Mouse (Mus musculus): ENCODE measurements around the gene Ube2t. TPM values are rescaled to one million over a fixed set of nuclear protein-coding genes. Genes with fewer than 3 reads are reported as not detected.

Ube2t gene
- total and polyA plus RNA-seq, 3 experiments, result 12.1 to 72.6 (median 60.7) TPM

GRCm38 (mm10) chr1:134955637-134956176 lies 6.7 kb upstream of the Ube2t start, which contains the start of gene Ppp1r12b:
Ppp1r12b (minus strand) TSS chr1:134955942.
- no peaks in the 10 kb centered on the region for H3K9me3 ChIP-seq (replicated peaks)
- H3K27me3 ChIP-seq (ENCODE audit: insufficient read depth, low read length), result no peaks in the 10 kb centered on the region
- TF ChIP-seq GATA2 (IDR thresholded peaks at IDR 0.05; ENCODE audit: borderline replicate concordance, low read depth, low read length) (no peak), GATA1 (IDR thresholded peaks at IDR 0.05; ENCODE audit: borderline replicate concordance, low read length) (no peak), CTCF (IDR thresholded peaks at IDR 0.05; ENCODE audit: low read depth, low read length) (no peak), TAL1 (conservative IDR thresholded peaks at IDR 0.05; ENCODE audit: low read depth, low read length) (no peak), POLR2AphosphoS5 (IDR thresholded peaks at IDR 0.05; ENCODE audit: insufficient replicate concordance, low read depth, low read length) (no peak)
- ATAC-seq (ENCODE audit: extremely low read depth, insufficient number of reproducible peaks, low FRiP score, poor library complexity, severe bottlenecking), result peak; percentile 99
- DNase-seq (ENCODE audit: low spot score), result peak; percentile 93
- peak within 1 kb of the TSS; percentile 80 for H3K4me3 ChIP-seq (ENCODE audit: low read depth, low read length)
- peaks cover 32% of the 10 kb centered on the region for H3K4me1 ChIP-seq (ENCODE audit: insufficient read depth, low read depth, low read length)
- H3K36me3 ChIP-seq (replicated peaks), result peaks cover 21% of the 10 kb centered on the region

DNA sequence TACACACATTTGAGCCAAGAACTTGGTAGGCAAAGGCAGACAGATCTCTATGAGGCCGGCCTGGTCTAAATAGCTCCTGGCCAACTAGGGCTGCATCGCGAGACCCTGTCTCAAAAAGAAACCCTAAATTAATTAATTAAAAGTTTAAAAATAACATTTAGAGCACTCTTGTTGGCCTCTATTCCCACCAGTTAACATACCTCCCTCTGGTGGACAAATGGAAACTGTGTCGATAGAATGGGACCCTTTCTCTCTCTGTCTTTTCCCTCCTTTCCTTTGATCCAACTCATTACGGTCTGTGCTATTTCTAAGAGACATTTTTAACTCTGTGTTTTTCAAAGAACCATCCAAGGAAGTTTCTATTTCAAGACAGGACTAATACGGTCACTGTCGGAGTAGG lies 1.7 kb upstream of the Ube2t start:
- Histone ChIP-seq H3K9me3 (replicated peaks) (no peaks in the 10 kb centered on the region), H3K36me3 (replicated peaks) (peaks cover 14% of the 10 kb centered on the region), H3K4me3 (ENCODE audit: low read depth, low read length) (no peak overlapping the region), H3K27me3 (ENCODE audit: insufficient read depth, low read length) (no peaks in the 10 kb centered on the region), H3K4me1 (ENCODE audit: insufficient read depth, low read depth, low read length) (peaks cover 40% of the 10 kb centered on the region)
- ATAC-seq (ENCODE audit: extremely low read depth, insufficient number of reproducible peaks, low FRiP score, poor library complexity, severe bottlenecking) (no peak), DNase-seq (ENCODE audit: low spot score) (peak; percentile 27)
- TF ChIP-seq TAL1 (conservative IDR thresholded peaks at IDR 0.05; ENCODE audit: low read depth, low read length) (no peak), CTCF (IDR thresholded peaks at IDR 0.05; ENCODE audit: low read depth, low read length) (0 out of 2 replicates have a peak, but pooled peaks have one; percentile 20)

DNA sequence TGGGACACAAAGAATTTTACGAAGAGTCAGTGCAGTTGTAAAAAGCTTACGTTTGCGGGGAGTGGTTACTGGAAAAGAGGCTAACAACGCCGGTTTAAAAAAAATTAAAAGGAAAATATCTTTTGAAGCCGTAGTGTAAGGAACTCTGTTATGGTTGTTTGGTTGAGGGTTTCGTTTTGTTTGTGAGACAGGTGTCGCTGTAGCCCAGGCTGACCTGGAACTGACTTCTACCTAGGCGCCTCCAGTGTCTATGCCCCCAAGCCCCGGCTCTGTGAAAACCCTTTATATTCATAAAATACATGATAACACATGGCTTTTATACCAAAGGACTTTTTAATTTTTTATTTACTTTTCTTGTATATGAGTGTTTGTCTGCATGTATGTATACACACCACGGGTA lies 456 bp downstream of the Ube2t start:
- H3K9me3 ChIP-seq (replicated peaks), result no peaks in the 10 kb centered on the region
- peaks cover 40% of the 10 kb centered on the region for H3K4me1 ChIP-seq (ENCODE audit: insufficient read depth, low read depth, low read length)
- no peak for TF ChIP-seq POLR2AphosphoS5 (IDR thresholded peaks at IDR 0.05; ENCODE audit: insufficient replicate concordance, low read depth, low read length)
- TF ChIP-seq TAL1 (conservative IDR thresholded peaks at IDR 0.05; ENCODE audit: low read depth, low read length), result no peak
- TF ChIP-seq GATA2 (IDR thresholded peaks at IDR 0.05; ENCODE audit: borderline replicate concordance, low read depth, low read length), result no peak
- TF ChIP-seq CTCF (IDR thresholded peaks at IDR 0.05; ENCODE audit: low read depth, low read length), result no peak
- TF ChIP-seq GATA1 (IDR thresholded peaks at IDR 0.05; ENCODE audit: borderline replicate concordance, low read length), result no peak
- H3K36me3 ChIP-seq (replicated peaks), result peaks cover 34% of the 10 kb centered on the region
- DNase-seq (ENCODE audit: low spot score) (peak; percentile 25), ATAC-seq (ENCODE audit: extremely low read depth, insufficient number of reproducible peaks, low FRiP score, poor library complexity, severe bottlenecking) (no peak)
- H3K4me3 ChIP-seq (ENCODE audit: low read depth, low read length), result peak overlapping the region; percentile 79
- H3K27me3 ChIP-seq (ENCODE audit: insufficient read depth, low read length), result no peaks in the 10 kb centered on the region

- Histone ChIP-seq H3K27me3 (ENCODE audit: insufficient read depth, low read length) (no peaks in the 10 kb centered on the region), H3K4me3 (ENCODE audit: low read depth, low read length) (no peak overlapping the region), H3K9me3 (replicated peaks) (no peaks in the 10 kb centered on the region), H3K36me3 (replicated peaks) (peaks cover 50% of the 10 kb centered on the region), H3K4me1 (ENCODE audit: insufficient read depth, low read depth, low read length) (peaks cover 48% of the 10 kb centered on the region)
- ATAC-seq (ENCODE audit: extremely low read depth, insufficient number of reproducible peaks, low FRiP score, poor library complexity, severe bottlenecking) (no peak), DNase-seq (ENCODE audit: low spot score) (no peak)
- TF ChIP-seq CTCF (IDR thresholded peaks at IDR 0.05; ENCODE audit: low read depth, low read length) (no peak), TAL1 (conservative IDR thresholded peaks at IDR 0.05; ENCODE audit: low read depth, low read length) (no peak), GATA2 (IDR thresholded peaks at IDR 0.05; ENCODE audit: borderline replicate concordance, low read depth, low read length) (no peak), POLR2AphosphoS5 (IDR thresholded peaks at IDR 0.05; ENCODE audit: insufficient replicate concordance, low read depth, low read length) (no peak), GATA1 (IDR thresholded peaks at IDR 0.05; ENCODE audit: borderline replicate concordance, low read length) (no peak)
Measured at GRCm38 (mm10) chr1:134965430-134965829, 3.1 kb downstream of the Ube2t start.

- Histone ChIP-seq H3K9me3 (replicated peaks) (no peaks in the 10 kb centered on the region), H3K4me1 (ENCODE audit: insufficient read depth, low read depth, low read length) (peaks cover 10% of the 10 kb centered on the region; the same call in 1 of the 2 replicates), H3K4me3 (ENCODE audit: low read depth, low read length) (no peak overlapping the region), H3K27me3 (ENCODE audit: insufficient read depth, low read length) (no peaks in the 10 kb centered on the region), H3K36me3 (replicated peaks) (peaks cover 74% of the 10 kb centered on the region)
- no peak for DNase-seq (ENCODE audit: low spot score)
- TF ChIP-seq CTCF (IDR thresholded peaks at IDR 0.05; ENCODE audit: low read depth, low read length) (no peak), TAL1 (conservative IDR thresholded peaks at IDR 0.05; ENCODE audit: low read depth, low read length) (no peak), GATA2 (IDR thresholded peaks at IDR 0.05; ENCODE audit: borderline replicate concordance, low read depth, low read length) (no peak), POLR2AphosphoS5 (IDR thresholded peaks at IDR 0.05; ENCODE audit: insufficient replicate concordance, low read depth, low read length) (no peak), GATA1 (IDR thresholded peaks at IDR 0.05; ENCODE audit: borderline replicate concordance, low read length) (no peak)
- no peak for ATAC-seq (ENCODE audit: extremely low read depth, insufficient number of reproducible peaks, low FRiP score, poor library complexity, severe bottlenecking)
Measured at GRCm38 (mm10) chr1:134972920-134973319, 10.6 kb downstream of the Ube2t start.

DNA sequence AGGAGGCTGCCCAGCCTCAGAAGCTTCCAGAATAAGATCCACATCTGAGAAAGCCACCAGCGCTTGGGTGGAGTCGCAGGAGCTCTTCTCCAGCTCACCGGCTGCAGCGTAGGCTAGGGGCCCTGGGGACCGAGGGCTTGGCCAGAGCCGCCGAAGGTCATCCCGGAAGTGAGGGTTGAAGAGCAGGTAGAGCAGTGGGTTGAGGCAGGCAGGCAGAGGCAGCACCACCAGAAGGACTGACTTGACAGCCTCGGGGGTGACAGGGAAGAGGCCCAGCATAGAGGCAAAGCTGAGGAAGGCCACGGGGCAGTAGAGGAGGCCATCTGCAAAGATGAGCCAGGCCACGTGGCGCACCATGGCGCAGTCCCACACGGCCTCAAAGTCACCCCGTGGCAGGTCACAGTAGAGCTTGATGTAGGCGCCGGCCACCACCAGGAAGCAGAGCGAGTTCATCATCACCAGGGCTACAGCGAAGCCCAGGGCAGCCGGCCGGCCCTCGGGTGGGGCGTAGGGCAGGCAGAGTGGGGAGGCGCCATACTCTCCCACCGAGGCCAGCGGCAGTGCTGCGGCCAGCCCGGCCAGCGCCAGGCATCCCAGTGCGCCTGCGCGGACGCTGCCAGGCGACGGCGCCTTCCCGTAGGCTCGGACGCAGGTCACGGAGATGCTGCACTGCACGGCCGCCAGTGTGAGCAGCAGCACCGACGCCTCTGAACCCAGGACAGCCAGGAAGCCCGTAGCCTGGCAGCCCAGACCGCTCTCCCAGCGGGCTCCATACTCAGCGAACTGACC lies 25.0 kb downstream of the Ube2t start:
- Histone ChIP-seq H3K27me3 (ENCODE audit: insufficient read depth, low read length) (peaks cover 52% of the 10 kb centered on the region), H3K36me3 (replicated peaks) (no peaks in the 10 kb centered on the region), H3K4me1 (ENCODE audit: insufficient read depth, low read depth, low read length) (no peaks in the 10 kb centered on the region), H3K4me3 (ENCODE audit: low read depth, low read length) (no peak overlapping the region), H3K9me3 (replicated peaks) (no peaks in the 10 kb centered on the region)
- DNase-seq (ENCODE audit: low spot score) (no peak), ATAC-seq (ENCODE audit: extremely low read depth, insufficient number of reproducible peaks, low FRiP score, poor library complexity, severe bottlenecking) (no peak)
- TF ChIP-seq CTCF (IDR thresholded peaks at IDR 0.05; ENCODE audit: low read depth, low read length) (no peak), GATA2 (IDR thresholded peaks at IDR 0.05; ENCODE audit: borderline replicate concordance, low read depth, low read length) (no peak), GATA1 (IDR thresholded peaks at IDR 0.05; ENCODE audit: borderline replicate concordance, low read length) (no peak), POLR2AphosphoS5 (IDR thresholded peaks at IDR 0.05; ENCODE audit: insufficient replicate concordance, low read depth, low read length) (no peak), TAL1 (conservative IDR thresholded peaks at IDR 0.05; ENCODE audit: low read depth, low read length) (no peak)
